Mouse (Mus musculus) G1E (cell line): ENCODE measurements around the gene Olfr645.

ENCODE experiments used
- CTCF ChIP-seq: IDR thresholded peaks from 2 replicates; pipeline ENCODE4 v1.5.1; 2012; ENCODE audit warnings: low read depth, low read length, inconsistent platforms, mixed read lengths
- GATA1 ChIP-seq: IDR thresholded peaks from 2 replicates; pipeline ENCODE4 v1.6.1; 2012; ENCODE audit warnings: borderline replicate concordance, low read length, inconsistent platforms, mixed read lengths

DNA sequence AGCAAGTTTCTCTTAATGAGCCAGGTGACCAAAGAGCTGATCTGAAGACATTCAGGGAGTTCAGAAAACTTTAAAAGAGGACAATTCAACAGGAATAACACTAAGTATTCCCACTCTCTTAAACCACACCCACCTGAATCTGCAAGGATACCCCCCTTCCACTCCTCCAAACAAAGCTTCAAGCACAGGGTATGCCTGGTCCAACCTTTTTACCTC is 19.4 kb upstream of the Olfr645 start, which contains the start of gene Olfr646:
- TF ChIP-seq CTCF = no peak
- TF ChIP-seq GATA1 = no peak
